Mouse (Mus musculus) bone marrow macrophage, adult 2 months (primary cell): ENCODE data around the gene Vps37b.

ENCODE experiments used
- CTCF ChIP-seq: IDR thresholded peaks from 2 replicates; pipeline ENCODE4 v1.5.1; 2012; ENCODE audit warnings: low read depth, mild to moderate bottlenecking, low read length, moderate library complexity
- POLR2A ChIP-seq: IDR thresholded peaks from 2 replicates; pipeline ENCODE4 v1.6.1; 2012; ENCODE audit warnings: mild to moderate bottlenecking, low read depth, low read length, borderline replicate concordance

- no peak for TF ChIP-seq CTCF
- no peak for TF ChIP-seq POLR2A
These were observed 26.5 kb downstream of the Vps37b start for GRCm38 (mm10) chr5:124005591-124005990.
